Mouse (Mus musculus) liver, embryonic 14.5 days (tissue): Measurements from ENCODE around the gene Fbln2. TPM values are rescaled to one million over a fixed set of nuclear protein-coding genes. Genes with fewer than 3 reads are reported as not detected.

ENCODE experiments used
- ATAC-seq: fragments of 200-750 bp; cut with Nextera tagmentation; 2 replicates; pipeline ENCODE4 v1.8.0; 2017; ENCODE audit warnings: moderate number of reproducible peaks, mild to moderate bottlenecking, moderate library complexity; ENCODE audit not compliant: insufficient read depth
- DNase-seq, 3 experiments: peaks; one replicate each; pipeline ENCODE4 v3.0.0-alpha.2; 2012 to 2013; ENCODE audit warnings: low read depth in 3 of 3, low spot score in 3 of 3
- H3K27ac ChIP-seq: fragments of 300-500 bp; sonication (generic); 2 replicates; pipeline ENCODE4 v1.5.1; 2014; ENCODE audit warnings: moderate library complexity, mild to moderate bottlenecking, control low read depth, inconsistent platforms
- H3K27me3 ChIP-seq: fragments of 300-500 bp; sonication (generic); 2 replicates; pipeline ENCODE4 v1.6.1; 2014; ENCODE audit warnings: mild to moderate bottlenecking, low read length, moderate library complexity; ENCODE audit not compliant: control insufficient read depth, insufficient read depth
- H3K36me3 ChIP-seq: fragments of 300-500 bp; sonication (generic); replicated peaks from 2 replicates; pipeline ENCODE4 v1.6.1; 2014; ENCODE audit warnings: low read depth; ENCODE audit not compliant: control insufficient read depth, insufficient read depth
- H3K4me1 ChIP-seq, 2 experiments: fragments of 200-500 bp in 1 of 2; fragments of 300-500 bp in 1 of 2; sonication (generic) in 1 of 2; replicated peaks; 2 replicates each; pipeline ENCODE4 v1.6.1; 2012 to 2014; ENCODE audit warnings: antibody characterized with exemption in 1 of 2, inconsistent platforms in 1 of 2, low read length in 1 of 2; ENCODE audit not compliant: control insufficient read depth in 2 of 2, insufficient read depth in 2 of 2
- H3K4me2 ChIP-seq: fragments of 300-500 bp; sonication (generic); 2 replicates; pipeline ENCODE4 v1.6.1; 2014; ENCODE audit warnings: low read depth, mild to moderate bottlenecking, control low read depth, moderate library complexity
- H3K4me3 ChIP-seq, 2 experiments: fragments of 200-500 bp in 1 of 2; fragments of 300-500 bp in 1 of 2; sonication (generic) in 1 of 2; 2 replicates each; pipeline ENCODE4 v1.5.1; 2012 to 2014; ENCODE audit warnings: low read depth in 2 of 2, low read length in 2 of 2, mild to moderate bottlenecking in 2 of 2, control low read depth in 1 of 2, inconsistent platforms in 1 of 2, moderate library complexity in 1 of 2; ENCODE audit not compliant: insufficient read depth in 1 of 2
- H3K9ac ChIP-seq: fragments of 300-500 bp; sonication (generic); replicated peaks from 2 replicates; pipeline ENCODE4 v1.6.1; 2014; ENCODE audit warnings: mild to moderate bottlenecking, control low read depth, moderate library complexity
- H3K9me3 ChIP-seq: fragments of 300-500 bp; sonication (generic); 2 replicates; pipeline ENCODE4 v1.6.1; 2016; ENCODE audit warnings: low read length, mixed read lengths; ENCODE audit not compliant: control insufficient read depth
- CTCF ChIP-seq: IDR thresholded peaks from 2 replicates; pipeline ENCODE4 v1.5.1; 2016; ENCODE audit warnings: antibody characterized with exemption, low read depth, control low read depth
- EP300 ChIP-seq: IDR thresholded peaks from 2 replicates; pipeline ENCODE4 v1.6.1; 2016; ENCODE audit warnings: antibody characterized with exemption, low read depth
- WGBS: fragments of 180-500 bp; shearing (Covaris S2); extraction: QIAGEN DNeasy Blood & Tissue Kit; methylation state at CpG from one replicate; pipeline ENCODE4 v1.1.7; 2014; ENCODE audit not compliant: insufficient replicate concordance; 5-methylcytosine and 5-hydroxymethylcytosine counted together
- polyA plus RNA-seq, 2 experiments: library from polyadenylated mRNA; depleted of rRNA in 1 of 2; stranded (reverse) in 1 of 2; unstranded in 1 of 2; fragments of >200 nt; fragmentation: Nextera tagmentation in 1 of 2; extraction: Ambion mirVana in 1 of 2; gene quantifications; 2 replicates each; pipeline versions ENCODE4 v1.2.1 to v1.2.3; 2012 to 2014

Fbln2 gene
- polyA plus RNA-seq, 2 experiments, result 4.3 to 5.1 TPM

DNA sequence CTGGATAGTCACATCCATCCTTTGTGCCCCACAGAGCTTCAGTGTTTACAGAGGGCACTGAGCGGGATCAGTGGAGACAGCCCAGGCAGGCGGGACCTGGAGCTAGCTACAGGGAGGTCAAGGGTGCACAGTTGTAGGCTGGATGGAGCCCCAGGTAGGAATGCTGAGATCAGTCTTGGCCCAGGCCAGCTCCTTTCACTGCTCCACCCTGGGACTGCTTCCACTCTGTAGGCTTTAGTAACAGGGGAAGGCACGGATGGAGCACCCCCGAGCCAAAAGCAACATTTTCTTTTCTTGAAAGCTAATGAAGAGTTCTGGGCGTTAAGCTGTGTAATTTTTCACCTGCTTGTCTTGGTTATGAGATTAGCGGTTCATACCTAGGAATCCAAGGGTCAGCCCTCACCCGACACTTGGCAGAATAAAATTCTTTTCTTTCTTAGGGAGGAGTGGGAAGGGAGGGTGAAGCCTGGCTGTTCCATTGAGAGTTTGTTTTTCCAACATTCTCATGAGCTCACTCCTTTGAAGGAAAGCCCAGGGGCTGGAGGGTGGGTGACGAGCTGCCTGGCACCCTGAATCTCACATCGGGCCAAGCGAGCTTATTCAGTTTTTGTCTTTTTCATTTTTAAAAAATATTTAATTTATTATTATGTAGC is 10.6 kb downstream of the Fbln2 start:
- Histone ChIP-seq H3K9me3 (no peaks in the 10 kb centered on the region), H3K27me3 (no peaks in the 10 kb centered on the region), H3K27ac (no peak overlapping the region), H3K4me3 (no peak overlapping the region), H3K9ac (no peak overlapping the region), H3K4me2 (no peak overlapping the region), H3K4me1 (no peaks in the 10 kb centered on the region), H3K36me3 (no peaks in the 10 kb centered on the region)
- WGBS, result 60% methylated on average over 10 of the region's 10 CpGs
- ATAC-seq (no peak), DNase-seq (no peak)
- TF ChIP-seq CTCF (no peak), EP300 (no peak)

DNA sequence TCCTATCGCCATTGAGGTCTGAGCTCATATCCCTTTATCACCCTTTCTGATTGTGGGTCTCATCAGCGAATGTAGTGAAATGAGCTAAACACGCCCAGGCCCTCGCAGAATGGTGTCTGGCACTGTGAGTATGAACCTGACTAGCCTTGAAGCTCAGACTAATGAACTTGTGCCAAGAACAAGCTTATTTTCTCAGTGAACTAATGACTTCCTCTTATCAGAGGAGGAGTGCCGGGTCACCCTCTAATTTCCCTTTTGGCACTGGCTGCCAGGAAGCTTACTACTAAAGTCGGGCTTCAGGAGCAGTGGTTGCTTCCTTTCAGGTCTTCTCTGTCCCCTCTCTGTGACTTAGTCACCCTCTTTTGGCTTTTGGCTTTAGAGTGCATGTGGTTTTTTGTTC is 12.7 kb downstream of the Fbln2 start:
- ATAC-seq, result no peak
- Histone ChIP-seq H3K9me3 (no peaks in the 10 kb centered on the region), H3K27ac (no peak overlapping the region), H3K27me3 (no peaks in the 10 kb centered on the region), H3K4me1 (no peaks in the 10 kb centered on the region), H3K9ac (no peak overlapping the region), H3K4me3 (no peak overlapping the region), H3K4me2 (no peak overlapping the region), H3K36me3 (no peaks in the 10 kb centered on the region)
- DNase-seq, result no peak
- 38% methylated on average over 6 of the region's 6 CpGs for WGBS
- no peak for TF ChIP-seq EP300
- no peak for TF ChIP-seq CTCF

GRCm38 (mm10) chr6:91225346-91225745 is 13.1 kb downstream of the Fbln2 start:
- no peaks in the 10 kb centered on the region for H3K27me3 ChIP-seq
- no peak overlapping the region for H3K9ac ChIP-seq
- TF ChIP-seq CTCF (no peak), EP300 (no peak)
- no peak for ATAC-seq
- DNase-seq, result no peak
- H3K4me2 ChIP-seq, result no peak overlapping the region
- no peaks in the 10 kb centered on the region for H3K4me1 ChIP-seq
- no peaks in the 10 kb centered on the region for H3K36me3 ChIP-seq
- no peak overlapping the region for H3K4me3 ChIP-seq
- H3K27ac ChIP-seq, result no peak overlapping the region
- 55% methylated on average over 4 of the region's 4 CpGs for WGBS
- H3K9me3 ChIP-seq, result no peaks in the 10 kb centered on the region

DNA sequence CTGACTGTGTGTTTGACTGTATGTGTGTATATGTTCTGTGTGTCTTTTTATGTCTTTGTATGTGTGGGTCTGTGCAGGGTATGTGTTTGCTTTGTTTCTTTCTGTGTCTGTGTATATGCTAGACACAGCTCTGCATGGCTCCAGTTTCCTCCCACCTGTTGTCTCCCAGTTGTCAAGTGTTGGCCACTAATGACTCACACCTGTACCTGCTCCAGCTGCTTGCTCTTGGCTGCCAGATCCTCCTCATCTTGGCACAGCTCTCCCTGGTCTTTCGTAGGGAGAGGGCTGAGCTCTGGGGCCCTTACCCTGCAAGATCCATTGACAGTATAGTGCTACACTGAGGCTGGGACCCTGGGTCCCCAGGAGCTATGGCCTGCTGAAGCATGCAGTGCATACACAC is 13.8 kb downstream of the Fbln2 start:
- DNase-seq (no peak), ATAC-seq (no peak)
- no peak overlapping the region for H3K4me3 ChIP-seq
- no peak overlapping the region for H3K9ac ChIP-seq
- TF ChIP-seq CTCF, result no peak
- TF ChIP-seq EP300, result no peak
- H3K36me3 ChIP-seq, result no peaks in the 10 kb centered on the region
- 30% methylated on average over 1 of the region's 1 CpGs for WGBS
- H3K9me3 ChIP-seq, result no peaks in the 10 kb centered on the region
- no peaks in the 10 kb centered on the region for H3K4me1 ChIP-seq
- no peak overlapping the region for H3K4me2 ChIP-seq
- no peak overlapping the region for H3K27ac ChIP-seq
- no peaks in the 10 kb centered on the region for H3K27me3 ChIP-seq

DNA sequence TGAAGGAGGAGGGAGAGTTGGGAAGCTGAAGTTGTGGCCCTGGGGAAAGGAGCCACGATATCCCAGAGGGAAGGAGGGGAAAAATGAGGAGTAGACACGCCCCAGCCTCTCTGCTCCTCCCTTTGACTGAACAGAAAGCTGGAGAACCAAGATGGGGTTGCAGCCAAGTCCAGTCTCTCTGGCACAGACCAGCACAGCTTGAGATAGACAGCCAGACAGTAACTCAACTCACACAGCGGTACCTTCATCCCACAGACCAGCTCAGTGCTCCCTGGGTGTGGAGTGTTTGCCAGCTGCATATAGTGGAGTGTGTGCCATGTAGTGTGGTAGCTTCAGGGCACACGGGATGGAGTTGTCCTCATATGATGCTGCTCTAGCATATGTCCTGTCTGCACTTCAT is 16.7 kb downstream of the Fbln2 start:
- Histone ChIP-seq H3K4me1 (no peaks in the 10 kb centered on the region), H3K4me3 (no peak overlapping the region), H3K4me2 (no peak overlapping the region), H3K9me3 (no peaks in the 10 kb centered on the region), H3K36me3 (no peaks in the 10 kb centered on the region), H3K27ac (no peak overlapping the region), H3K27me3 (no peaks in the 10 kb centered on the region), H3K9ac (no peak overlapping the region)
- WGBS, result 31% methylated on average over 4 of the region's 4 CpGs
- TF ChIP-seq EP300 (no peak), CTCF (no peak)
- ATAC-seq (no peak), DNase-seq (no peak)
